Mouse (Mus musculus) heart, adult 2 months (tissue): ENCODE measurements around the gene Acot2. TPM values are rescaled to one million over a fixed set of nuclear protein-coding genes. Genes with fewer than 3 reads are reported as not detected.
"Not testable (repeated sequence)": the region's sequence is repeated elsewhere in the genome, so short reads cannot be mapped to it uniquely, and the experiment has no call there.

Experiments used
- DNase-seq, 2 experiments: peaks; one replicate each; pipeline ENCODE4 v3.0.0; 2021
- H3K27ac ChIP-seq: fragments of 200-600 bp; 2 replicates; pipeline ENCODE4 v1.8.1; 2022
- H3K27me3 ChIP-seq: fragments of 200-500 bp; 2 replicates; pipeline ENCODE4 v1.6.1; 2012; ENCODE audit warnings: mild to moderate bottlenecking, low read length, inconsistent platforms, mixed read lengths; ENCODE audit not compliant: control insufficient read depth, insufficient read depth
- H3K36me3 ChIP-seq: fragments of 200-500 bp; 2 replicates; pipeline ENCODE4 v1.6.1; 2012; ENCODE audit warnings: low read length, inconsistent platforms; ENCODE audit not compliant: control insufficient read depth, insufficient read depth
- H3K4me1 ChIP-seq: fragments of 200-500 bp; 2 replicates; pipeline ENCODE4 v1.6.1; 2011; ENCODE audit warnings: low read length; ENCODE audit not compliant: control insufficient read depth, insufficient read depth
- H3K4me3 ChIP-seq: fragments of 200-600 bp; 2 replicates; pipeline ENCODE4 v1.8.1; 2022
- H3K79me2 ChIP-seq: fragments of 200-500 bp; replicated peaks from 2 replicates; pipeline ENCODE4 v1.6.1; 2012; ENCODE audit warnings: mild to moderate bottlenecking, inconsistent platforms, low read length, moderate library complexity, mixed read lengths; ENCODE audit not compliant: control insufficient read depth, insufficient read depth
- H3K9ac ChIP-seq: fragments of 200-500 bp; 2 replicates; pipeline ENCODE4 v1.6.1; 2012; ENCODE audit warnings: low read depth, mild to moderate bottlenecking, control low read depth, inconsistent platforms, low read length, mixed read lengths
- CTCF ChIP-seq: fragments of 200-600 bp; IDR thresholded peaks from 2 replicates; pipeline ENCODE4 v1.8.1; 2022; ENCODE audit warnings: antibody characterized with exemption, mild to moderate bottlenecking, moderate library complexity
- EP300 ChIP-seq: fragments of 200-500 bp; IDR thresholded peaks from 2 replicates; pipeline ENCODE4 v1.6.1; 2011; ENCODE audit warnings: low read depth, low read length, control low read depth; ENCODE audit not compliant: insufficient read depth
- POLR2A ChIP-seq: fragments of 200-500 bp; IDR thresholded peaks from 2 replicates; pipeline ENCODE4 v1.6.1; 2011; ENCODE audit warnings: mild to moderate bottlenecking, low read depth, low read length, control low read depth; ENCODE audit not compliant: insufficient read depth
- WGBS: fragments of 180-500 bp; shearing (Covaris S2); methylation state at CpG from one replicate; pipeline ENCODE4 v1.1.7; 2018; 5-methylcytosine and 5-hydroxymethylcytosine counted together
- intact Hi-C: fragments of 180-260 bp; cut with DNase I; formaldehyde crosslinking; loops from one replicate; pipeline ENCODE4 v1.15.1; 2025
- polyA plus RNA-seq: library from polyadenylated mRNA; depleted of rRNA; stranded (reverse); fragments of >200 nt; gene quantifications from 2 replicates; pipeline ENCODE4 v1.2.3, GENCODE M21; 2012; rRNA removed
- total RNA-seq, 2 experiments: library from RNA; stranded (reverse); gene quantifications; 2 replicates each; pipeline ENCODE4 v1.2.3; 2021

The Acot2 gene
- total and polyA plus RNA-seq, 3 experiments, result 44.4 to 114 (median 112) TPM

DNA sequence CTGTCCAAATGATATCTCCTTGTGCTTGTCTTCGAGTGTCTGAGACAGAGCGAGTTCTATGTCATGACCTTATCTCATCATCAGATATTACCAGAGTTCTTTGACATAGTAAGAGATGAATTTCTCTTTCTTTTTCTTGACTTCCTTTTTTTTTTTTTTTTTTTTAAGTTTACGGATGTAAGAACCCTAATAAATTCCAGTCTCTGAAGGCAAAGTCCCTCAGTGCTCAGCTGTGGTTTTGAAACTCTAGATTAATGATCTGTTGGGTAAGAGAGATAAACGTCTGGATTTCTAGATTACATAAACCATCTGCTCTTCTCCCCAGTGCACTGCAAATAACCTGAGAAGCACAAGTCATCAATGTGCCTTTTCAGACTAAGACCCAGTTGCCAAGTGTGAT lies 46.4 kb downstream of the Acot2 start:
- Histone ChIP-seq H3K4me3 (no peak overlapping the region), H3K9ac (no peak overlapping the region), H3K36me3 (no peaks in the 10 kb centered on the region), H3K4me1 (0 out of 2 replicates have a peak, but pooled peaks cover 1% of the 10 kb centered on the region), H3K27me3 (no peaks in the 10 kb centered on the region), H3K27ac (no peak overlapping the region), H3K79me2 (no peaks in the 10 kb centered on the region; the same call in 1 of the 2 replicates)
- no peak for DNase-seq
- 60% methylated on average over 4 of the region's 4 CpGs for whole genome bisulfite sequencing
- intact Hi-C loops, result loop anchor here (5.0 to 10.0 kb wide), 2 partner anchors 47 to 319 kb away; partner anchors contain the start of gene Acot2
- TF ChIP-seq CTCF (no peak), POLR2A (no peak), EP300 (no peak)

DNA sequence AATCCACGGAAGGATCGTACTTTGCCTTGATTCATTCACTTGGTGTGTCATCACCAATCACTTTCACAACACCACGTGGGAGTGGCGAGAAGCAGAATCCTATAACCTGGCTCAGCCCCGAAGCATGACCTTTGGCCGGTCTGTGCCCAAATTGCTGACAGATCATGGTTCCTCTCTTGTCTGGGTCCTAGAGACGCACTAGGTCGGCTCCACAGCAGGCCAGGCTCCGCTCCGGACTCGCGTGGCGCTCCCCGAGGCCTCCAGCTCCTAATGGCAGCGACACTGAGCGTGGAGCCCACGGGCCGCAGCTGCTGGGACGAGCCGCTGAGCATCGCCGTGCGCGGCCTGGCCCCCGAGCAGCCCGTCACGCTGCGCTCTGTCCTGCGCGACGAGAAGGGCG lies 50.6 kb downstream of the Acot2 start, which contains the start of gene Acot4:
Acot4 (plus strand) TSS at position 139 of the 400 bp plus-strand sequence.
- peak in 1 of 2 experiments; percentile 33 for DNase-seq
- not testable (repeated sequence) for H3K36me3 ChIP-seq, H3K27me3 ChIP-seq, H3K4me1 ChIP-seq, H3K79me2 ChIP-seq, H3K27ac ChIP-seq
- intact Hi-C loops, result loop anchor here (10.0 kb wide), 1 partner anchor 323 kb away; no protein-coding TSS in a partner anchor
- Histone ChIP-seq H3K9ac (peak within 1 kb of the TSS; percentile 51), H3K4me3 (peak within 1 kb of the TSS; percentile 52)
- WGBS, result 9% methylated on average over 32 of the region's 32 CpGs

GRCm38 (mm10) chr12:84038691-84039111 lies 51.0 kb downstream of the Acot2 start, which contains the start of gene Gm49366:
Gene Gm49366, plus strand, starts transcription at chr12:84038935.
- H3K36me3 ChIP-seq, H3K27ac ChIP-seq, H3K27me3 ChIP-seq, H3K79me2 ChIP-seq, H3K4me1 ChIP-seq: not testable (repeated sequence)
- Histone ChIP-seq H3K4me3 (peak within 1 kb of the TSS; percentile 52), H3K9ac (peak within 1 kb of the TSS; percentile 51)
- intact Hi-C loops, result loop anchor here (10.0 kb wide), 1 partner anchor 324 kb away; no protein-coding TSS in a partner anchor
- peak in 1 of 2 experiments; percentile 47 for DNase-seq
- 2% methylated on average over 39 of the region's 39 CpGs for WGBS

DNA sequence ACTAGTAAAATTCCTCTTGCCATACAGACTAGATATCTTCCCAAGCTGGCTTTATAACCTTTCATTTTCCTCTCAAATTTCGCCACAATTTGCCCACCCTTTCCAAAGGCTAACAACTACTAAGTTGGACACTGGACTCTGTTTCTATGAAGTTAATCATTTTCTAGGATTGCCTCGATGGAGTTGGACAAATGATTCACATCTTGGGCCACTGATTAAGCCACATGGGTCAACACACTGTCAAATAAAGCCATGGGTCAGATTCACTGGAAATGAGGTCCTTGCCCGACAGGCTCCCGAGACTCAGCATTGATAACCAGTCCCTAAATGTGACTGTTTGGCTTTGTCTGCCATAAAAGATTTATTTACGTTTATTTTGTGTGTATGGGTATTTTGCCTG lies 54.6 kb downstream of the Acot2 start:
- WGBS, result 87% methylated on average over 5 of the region's 5 CpGs
- no peaks in the 10 kb centered on the region for H3K27me3 ChIP-seq
- no peak for TF ChIP-seq CTCF
- no peak for TF ChIP-seq POLR2A
- no peak for TF ChIP-seq EP300
- no peak overlapping the region for H3K9ac ChIP-seq
- no peaks in the 10 kb centered on the region for H3K79me2 ChIP-seq
- no peak overlapping the region for H3K27ac ChIP-seq
- H3K4me1 ChIP-seq, result 0 out of 2 replicates have a peak, but pooled peaks cover 1% of the 10 kb centered on the region
- no peak for DNase-seq
- no peak overlapping the region for H3K4me3 ChIP-seq
- no peaks in the 10 kb centered on the region for H3K36me3 ChIP-seq
- intact Hi-C loops, result no loop called here

Other genes starting within 250 kb of the Acot2 start
- gene Papln, start 224.2 kb upstream of the Acot2 start, total RNA-seq, result 1 to 10 TPM; 4.9 to 7.5 TPM
- 8.7 and 13.1 TPM in 2 replicates for gene Papln, start 224.2 kb upstream of the Acot2 start, polyA plus RNA-seq
- 10 to 100 TPM; 31.6 to 32.3 TPM for gene Numb, start 65.9 kb upstream of the Acot2 start, total RNA-seq
- gene Numb, start 65.9 kb upstream of the Acot2 start, polyA plus RNA-seq, result 31.1 and 38.1 TPM in 2 replicates
- gene Riox1, start 37.3 kb upstream of the Acot2 start, total RNA-seq, result 1 to 10 TPM; 4.4 to 4.7 TPM
- 2.8 and 3.4 TPM in 2 replicates for gene Riox1, start 37.3 kb upstream of the Acot2 start, polyA plus RNA-seq
- gene Heatr4, start 3.0 kb upstream of the Acot2 start, total RNA-seq, result not detected
- gene Heatr4, start 3.0 kb upstream of the Acot2 start, polyA plus RNA-seq, result not detected in 2 replicates
- 10 to 100 TPM; 53.0 to 54.4 TPM for gene Acot1, start 21.6 kb downstream of the Acot2 start, total RNA-seq
- gene Acot1, start 21.6 kb downstream of the Acot2 start, polyA plus RNA-seq, result 8.1 and 22.9 TPM in 2 replicates
- gene Acot4, start 50.5 kb downstream of the Acot2 start, total RNA-seq, result 1 to 10 TPM in 1 of 2 experiments, under 1 TPM in 1; 0.91 to 1.3 TPM
- 0.53 and 0.61 TPM in 2 replicates for gene Acot4, start 50.5 kb downstream of the Acot2 start, polyA plus RNA-seq
- gene Gm49366, start 51.1 kb downstream of the Acot2 start, total RNA-seq, result not detected
- gene Gm49366, start 51.1 kb downstream of the Acot2 start, polyA plus RNA-seq, result 2.0 TPM in 1 of 2 replicates, not detected in the other
- under 1 TPM; 0.84 TPM for gene Acot3, start 64.3 kb downstream of the Acot2 start, total RNA-seq
- 0.32 and 0.57 TPM in 2 replicates for gene Acot3, start 64.3 kb downstream of the Acot2 start, polyA plus RNA-seq
- not detected for gene Acot5, start 81.5 kb downstream of the Acot2 start, total RNA-seq
- gene Acot5, start 81.5 kb downstream of the Acot2 start, polyA plus RNA-seq, result not detected in 2 replicates
- gene Acot6, start 112.8 kb downstream of the Acot2 start, total RNA-seq, result 1 to 10 TPM; 2.2 TPM
- 1.5 and 2.6 TPM in 2 replicates for gene Acot6, start 112.8 kb downstream of the Acot2 start, polyA plus RNA-seq
- 1 to 10 TPM; 6.9 to 7.9 TPM for gene Dnal1, start 126.5 kb downstream of the Acot2 start, total RNA-seq
- gene Dnal1, start 126.5 kb downstream of the Acot2 start, polyA plus RNA-seq, result 3.4 and 5.4 TPM in 2 replicates
- gene Pnma1, start 160.6 kb downstream of the Acot2 start, total RNA-seq, result under 1 TPM; 0.10 to 0.20 TPM
- 0.04 and 0.06 TPM in 2 replicates for gene Pnma1, start 160.6 kb downstream of the Acot2 start, polyA plus RNA-seq
- gene Elmsan1, start 231.0 kb downstream of the Acot2 start, total RNA-seq, result 10 to 100 TPM; 12.3 to 14.7 TPM
- 8.1 and 8.4 TPM in 2 replicates for gene Elmsan1, start 231.0 kb downstream of the Acot2 start, polyA plus RNA-seq